Mouse (Mus musculus): Measurements from ENCODE around the gene Gm8369. TPM values are rescaled to one million over a fixed set of nuclear protein-coding genes. Genes with fewer than 3 reads are reported as not detected.
"Not testable (repeated sequence)": the region's sequence is repeated elsewhere in the genome, so short reads cannot be mapped to it uniquely, and the experiment has no call there.

Gene Gm8369
- total RNA-seq, 1 experiment from 2014 or later = 0.33 TPM

DNA sequence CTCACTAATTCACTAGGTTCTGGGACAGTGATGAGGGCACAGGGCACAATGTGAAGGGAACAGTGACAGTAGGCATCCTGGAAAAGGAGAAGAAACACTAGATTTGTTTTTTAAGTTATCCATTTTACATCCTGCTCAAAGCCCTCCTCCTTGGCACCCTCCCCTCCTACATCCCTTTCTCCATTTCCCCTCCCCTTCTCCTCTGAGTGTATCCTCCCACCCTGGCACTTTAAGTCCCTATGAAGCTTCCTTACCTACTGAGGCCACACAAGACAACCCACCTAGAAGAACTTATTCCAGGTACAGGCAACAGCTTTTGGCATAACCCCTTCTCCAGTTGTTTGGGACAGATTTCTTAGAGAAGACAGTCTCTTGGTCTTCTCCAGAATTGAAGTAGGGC lies 30.5 kb downstream of the Gm8369 start, which contains the start of gene Ms4a6b:
Gene Ms4a6b (plus strand): TSS at position 267 of the 400 bp plus-strand sequence.
- DNase-seq = no peak

DNA sequence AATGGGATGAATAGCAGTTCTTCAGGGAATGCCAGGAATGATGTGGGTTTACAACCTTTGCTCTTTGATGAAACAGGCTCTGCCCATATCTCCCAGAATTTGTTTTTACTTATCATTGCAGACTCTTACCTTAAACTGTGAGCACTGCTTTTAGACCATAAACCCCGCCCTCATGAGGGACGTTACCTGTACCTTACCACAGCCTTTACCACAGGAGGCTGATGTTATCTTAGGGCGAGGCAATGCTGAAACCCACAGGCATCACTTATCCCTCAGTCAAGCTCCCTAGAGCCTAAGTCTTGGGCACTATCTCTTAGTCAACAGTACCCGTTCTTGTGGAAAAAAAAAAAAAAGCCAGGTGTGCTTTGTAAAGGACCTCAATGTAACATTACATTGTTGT lies 31.1 kb downstream of the Gm8369 start:
- DNase-seq = no peak

DNA sequence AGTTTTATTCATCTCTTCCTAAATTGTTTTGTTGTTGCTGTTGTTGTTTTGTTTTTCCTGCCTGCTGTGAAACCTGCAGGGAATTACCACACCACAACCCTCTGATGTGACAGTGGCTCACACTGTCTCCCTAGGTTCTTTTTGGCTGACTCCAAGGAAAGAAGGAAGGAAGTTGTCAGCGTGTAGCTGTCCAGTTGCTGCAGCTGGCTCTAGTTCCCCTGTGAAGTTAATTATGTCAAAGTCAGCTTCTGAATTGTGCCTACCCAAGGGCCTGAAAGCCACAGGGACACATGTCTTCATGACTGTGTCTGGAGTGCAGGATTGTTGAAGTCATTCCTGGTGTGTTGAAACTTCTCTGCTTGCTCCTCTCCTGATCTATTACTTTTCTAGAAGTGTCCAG lies 31.6 kb downstream of the Gm8369 start:
- not testable (repeated sequence) for DNase-seq

DNA sequence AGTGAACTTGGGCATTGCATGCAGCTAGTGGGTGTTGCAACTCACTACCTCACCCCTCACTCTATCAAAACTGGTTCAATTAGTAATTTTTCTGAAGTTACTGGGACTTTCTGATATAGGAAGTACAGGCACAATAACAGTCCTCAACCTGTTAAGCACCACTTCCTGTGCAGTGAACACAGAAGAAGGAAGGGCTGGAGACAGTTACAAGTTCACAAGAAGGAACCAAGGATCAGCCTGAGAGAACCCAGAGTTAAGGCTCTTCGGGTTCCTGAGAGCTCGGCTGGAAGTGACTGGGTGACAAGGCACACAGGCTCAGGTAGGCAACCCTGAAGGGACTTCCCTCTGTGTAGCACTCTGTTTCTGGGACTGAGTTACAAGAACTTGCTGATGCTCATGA lies 32.6 kb downstream of the Gm8369 start:
- not testable (repeated sequence) for DNase-seq

DNA sequence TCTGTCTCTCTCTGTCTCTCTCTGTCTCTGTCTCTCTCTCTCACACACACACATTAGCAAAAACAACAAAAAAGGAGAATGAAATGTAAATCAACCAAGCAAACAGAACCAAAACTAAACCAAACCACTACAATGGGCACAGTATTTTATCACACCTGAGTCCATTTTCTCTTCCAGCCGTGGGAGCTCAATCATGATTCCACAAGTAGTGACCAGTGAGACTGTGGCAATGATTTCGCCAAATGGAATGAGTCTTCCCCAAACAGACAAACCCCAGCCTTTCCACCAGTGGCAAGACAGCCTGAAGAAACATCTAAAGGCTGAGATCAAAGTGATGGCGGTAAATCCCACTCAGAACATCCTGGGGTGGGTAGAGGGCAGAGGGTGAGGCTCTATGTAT lies 34.4 kb downstream of the Gm8369 start:
- no peak for DNase-seq

DNA sequence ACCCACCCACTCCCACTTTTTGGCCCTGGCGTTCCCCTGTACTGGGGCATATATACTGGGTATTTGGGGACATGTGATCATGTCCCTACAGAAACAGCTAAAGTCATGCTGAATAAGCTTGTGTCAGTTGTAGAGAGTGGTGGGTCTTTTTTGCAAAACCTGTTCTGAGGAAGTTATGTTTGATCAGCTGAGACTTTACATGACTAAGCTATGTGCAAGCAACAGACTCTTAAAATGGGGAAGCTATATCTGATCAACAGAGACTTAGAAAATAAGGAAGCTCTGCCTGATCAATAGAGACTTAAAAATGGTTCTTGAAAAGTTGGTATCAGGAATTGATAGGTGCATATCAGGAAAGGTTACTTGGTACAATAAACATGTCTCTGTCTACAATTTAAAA lies 47.7 kb downstream of the Gm8369 start:
- no peak for DNase-seq

DNA sequence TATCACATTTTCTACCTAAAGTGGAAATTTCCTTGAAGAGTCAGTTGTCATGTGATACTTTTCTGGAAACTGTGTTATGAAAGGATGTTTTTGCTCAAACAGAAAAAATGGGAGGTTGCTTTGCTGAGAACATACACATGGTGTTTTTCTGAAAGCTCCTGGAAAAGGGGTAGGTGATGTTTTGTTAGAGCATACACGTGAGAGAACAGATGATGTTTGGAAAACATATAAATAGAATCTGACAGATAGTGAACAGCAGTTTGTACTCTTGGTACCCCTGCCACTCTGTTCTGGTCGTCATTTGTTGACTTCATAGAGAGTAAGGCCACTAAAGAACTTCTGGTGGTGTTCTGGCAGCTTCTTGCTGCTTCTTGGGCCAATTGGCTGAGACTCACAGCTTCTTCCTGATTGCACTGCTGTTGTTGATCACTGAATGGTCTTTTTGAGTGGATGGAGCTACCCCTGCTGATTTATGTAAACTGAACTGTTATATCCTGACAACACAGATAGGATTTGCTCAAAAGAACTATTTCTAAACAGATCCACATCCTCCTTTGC lies 48.2 kb downstream of the Gm8369 start:
- no peak for DNase-seq

DNA sequence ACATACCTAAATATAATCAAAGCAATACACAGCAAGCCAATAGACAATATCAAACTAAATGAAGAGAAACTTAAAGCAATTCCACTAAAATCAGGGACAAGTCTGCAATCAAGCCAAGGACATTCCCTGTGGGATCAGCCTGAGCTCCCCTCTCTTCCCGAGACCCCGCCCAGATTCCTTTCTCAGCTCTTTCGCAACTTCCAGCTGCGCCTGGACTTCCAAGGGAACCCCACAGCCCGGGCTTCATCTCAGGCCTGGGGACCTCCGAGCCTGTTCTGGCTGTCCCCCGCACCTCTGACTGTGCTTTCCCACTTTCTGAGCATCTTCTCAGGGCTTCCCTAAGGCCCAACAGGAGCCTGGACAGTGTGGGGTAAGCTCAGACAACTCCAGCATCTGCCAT lies 50.9 kb downstream of the Gm8369 start, which contains the start of gene Ms4a4d:
Gene Ms4a4d (plus strand): TSS at position 209 of the 400 bp plus-strand sequence.
- no peak for DNase-seq

DNA sequence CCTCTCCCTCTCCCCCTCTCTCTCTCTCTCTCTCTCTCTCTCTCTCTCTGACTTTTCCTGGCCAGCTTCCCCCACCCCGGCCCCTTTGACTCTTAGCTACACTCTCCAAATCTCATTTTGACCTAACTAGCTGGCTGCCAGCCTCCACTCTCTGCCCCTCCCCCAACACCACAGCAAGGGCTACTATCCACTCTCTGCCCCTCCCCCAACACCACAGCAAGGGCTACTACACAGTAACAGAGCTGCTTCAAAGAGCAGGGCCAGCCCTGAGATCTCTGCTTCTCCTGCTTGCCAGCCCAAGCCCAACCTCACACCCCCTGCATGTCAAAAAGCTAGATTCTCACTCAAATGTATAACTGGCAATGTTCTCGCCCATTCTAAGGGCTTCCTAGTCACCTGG lies 51.6 kb downstream of the Gm8369 start:
- no peak for DNase-seq

DNA sequence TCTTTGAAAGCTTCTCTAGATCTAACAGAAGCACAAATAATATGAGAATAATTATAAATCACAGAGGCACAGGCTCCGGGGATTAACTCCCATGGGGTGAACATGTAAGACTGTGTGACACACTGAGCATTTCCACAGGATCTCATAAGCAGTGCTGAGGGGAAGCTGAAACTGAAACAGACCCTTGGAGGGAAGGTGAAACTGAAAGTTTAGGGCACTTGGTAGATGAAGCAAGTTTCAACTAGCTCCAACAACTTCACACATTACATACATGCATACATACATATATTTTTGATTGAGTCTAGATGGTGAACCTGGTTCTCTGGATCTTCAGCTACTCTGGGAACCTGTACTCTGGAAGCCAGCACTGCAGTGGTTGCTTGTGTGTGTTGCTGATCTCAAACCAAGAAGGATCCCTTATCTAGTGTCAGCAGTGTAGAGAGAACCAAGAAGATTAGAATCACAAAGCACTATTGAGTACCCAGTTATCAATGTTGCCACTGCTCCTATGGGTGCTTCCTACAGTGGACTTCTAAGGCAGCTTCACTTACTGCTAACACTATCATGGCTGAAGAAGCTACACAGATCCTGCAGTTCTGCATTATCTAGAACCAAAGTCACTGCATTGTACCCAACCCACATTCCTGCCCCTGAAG lies 54.6 kb downstream of the Gm8369 start:
- DNase-seq = not testable (repeated sequence)

GRCm38 (mm10) chr19:11544383-11544782 lies 58.6 kb downstream of the Gm8369 start:
- DNase-seq = not testable (repeated sequence)

- no peak for DNase-seq
Observed at GRCm38 (mm10) chr19:11547911-11548310, 62.2 kb downstream of the Gm8369 start.

- no peak for DNase-seq
Observed at GRCm38 (mm10) chr19:11554726-11555125, 69.0 kb downstream of the Gm8369 start.

DNA sequence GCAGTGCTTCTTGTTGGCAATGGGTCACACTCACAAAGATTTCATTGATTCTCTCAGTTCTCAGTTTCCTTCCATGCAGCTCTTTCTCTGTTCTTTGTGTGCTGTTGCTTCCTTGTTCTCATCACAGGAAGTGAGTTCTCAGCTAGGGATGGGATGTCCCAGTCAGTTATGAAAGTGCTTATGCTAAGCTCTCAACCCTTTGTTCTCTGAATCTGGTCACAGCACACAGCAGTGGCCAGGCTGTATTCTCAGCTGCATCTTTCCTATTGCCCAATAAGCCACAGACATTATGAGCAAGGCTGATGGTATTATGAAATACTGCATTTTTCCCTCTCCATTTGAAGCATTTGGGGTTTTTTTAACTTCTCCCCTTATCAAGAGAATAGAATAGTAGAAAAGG lies 73.8 kb downstream of the Gm8369 start:
- not testable (repeated sequence) for DNase-seq

Other genes with a start within 250 kb of the Gm8369 start
- gene Ms4a1, start 219.7 kb upstream of the Gm8369 start, total RNA-seq (2021) = 0.33 TPM in 1 of 2 replicates, not detected in the other
- gene Ms4a5, start 202.1 kb upstream of the Gm8369 start, total RNA-seq (2021) = not detected in 2 replicates
- gene Ms4a14, start 171.5 kb upstream of the Gm8369 start, total RNA-seq (2021) = 0.24 TPM in 1 of 2 replicates, not detected in the other
- 1.4 TPM in 1 of 2 replicates, not detected in the other for gene Ms4a7, start 149.8 kb upstream of the Gm8369 start, total RNA-seq (2021)
- gene Ms4a4a, start 110.4 kb upstream of the Gm8369 start, total RNA-seq (2021) = 3.4 and 3.6 TPM in 2 replicates
- 1.2 TPM in 1 of 2 replicates, not detected in the other for gene Ms4a4c, start 81.2 kb upstream of the Gm8369 start, total RNA-seq (2021)
- 0.94 TPM in 1 of 2 replicates, not detected in the other for gene Ms4a4b, start 42.4 kb upstream of the Gm8369 start, total RNA-seq (2021)
- gene Ms4a6c, start 16.6 kb upstream of the Gm8369 start, total RNA-seq (2021) = 4.0 and 4.5 TPM in 2 replicates
- 2.4 and 5.6 TPM in 2 replicates for gene Ms4a6b, start 30.6 kb downstream of the Gm8369 start, total RNA-seq (2021)
- 0.61 and 1.0 TPM in 2 replicates for gene Ms4a4d, start 50.9 kb downstream of the Gm8369 start, total RNA-seq (2021)
- gene Ms4a6d, start 118.9 kb downstream of the Gm8369 start, total RNA-seq (2021) = 2.2 and 2.3 TPM in 2 replicates
- not detected in 2 replicates for gene Ms4a2, start 137.8 kb downstream of the Gm8369 start, total RNA-seq (2021)
- not detected in 2 replicates for gene Ms4a3, start 154.9 kb downstream of the Gm8369 start, total RNA-seq (2021)
- 0.67 TPM in 1 of 2 replicates, not detected in the other for gene Oosp2, start 174.6 kb downstream of the Gm8369 start, total RNA-seq (2021)
- 2.2 and 4.4 TPM in 2 replicates for gene Oosp1, start 205.2 kb downstream of the Gm8369 start, total RNA-seq (2021)
- not detected in 2 replicates for gene Oosp3, start 211.1 kb downstream of the Gm8369 start, total RNA-seq (2021)

All from adrenal gland, postnatal 25 days (tissue).